Mouse (Mus musculus) liver, embryonic 12.5 days (tissue): ENCODE data around the gene Zbp1. TPM values are rescaled to one million over a fixed set of nuclear protein-coding genes. Genes with fewer than 3 reads are reported as not detected.

Experiments
- ATAC-seq: fragments of 200-750 bp; cut with Nextera tagmentation; 2 replicates; pipeline ENCODE4 v1.8.0; 2017; ENCODE audit warnings: moderate number of reproducible peaks, mild to moderate bottlenecking, moderate library complexity
- H3K27ac ChIP-seq: fragments of 300-500 bp; sonication (generic); 2 replicates; pipeline ENCODE4 v1.5.1; 2016; ENCODE audit warnings: mild to moderate bottlenecking
- H3K27me3 ChIP-seq: fragments of 300-500 bp; sonication (generic); replicated peaks from 2 replicates; pipeline ENCODE4 v1.6.1; 2016; ENCODE audit warnings: mild to moderate bottlenecking, moderate library complexity
- H3K36me3 ChIP-seq: fragments of 300-500 bp; sonication (generic); 2 replicates; pipeline ENCODE4 v1.6.1; 2016; ENCODE audit warnings: mild to moderate bottlenecking, moderate library complexity
- H3K4me1 ChIP-seq: fragments of 300-500 bp; sonication (generic); 2 replicates; pipeline ENCODE4 v1.6.1; 2016
- H3K4me2 ChIP-seq: fragments of 300-500 bp; sonication (generic); 2 replicates; pipeline ENCODE4 v1.6.1; 2016; ENCODE audit warnings: mild to moderate bottlenecking, moderate library complexity
- H3K4me3 ChIP-seq: fragments of 300-500 bp; sonication (generic); 2 replicates; pipeline ENCODE4 v1.5.1; 2016; ENCODE audit warnings: mild to moderate bottlenecking, moderate library complexity
- H3K9ac ChIP-seq: fragments of 300-500 bp; sonication (generic); 2 replicates; pipeline ENCODE4 v1.6.1; 2016; ENCODE audit warnings: mild to moderate bottlenecking, moderate library complexity
- H3K9me3 ChIP-seq: fragments of 300-500 bp; sonication (generic); replicated peaks from 2 replicates; pipeline ENCODE4 v1.6.1; 2016; ENCODE audit warnings: mild to moderate bottlenecking, moderate library complexity
- WGBS: fragments of 180-500 bp; shearing (Covaris S2); methylation state at CpG from one replicate; pipeline ENCODE4 v1.1.7; 2016; ENCODE audit not compliant: insufficient replicate concordance; 5-methylcytosine and 5-hydroxymethylcytosine counted together
- polyA plus RNA-seq: library from polyadenylated mRNA; unstranded; fragments of >200 nt; fragmentation: Nextera tagmentation; extraction: Ambion mirVana; gene quantifications from 2 replicates; pipeline ENCODE4 v1.2.1, GENCODE M21; 2016

Zbp1 gene
- polyA plus RNA-seq, 1 experiment from 2014 or later: 0.21 TPM

DNA sequence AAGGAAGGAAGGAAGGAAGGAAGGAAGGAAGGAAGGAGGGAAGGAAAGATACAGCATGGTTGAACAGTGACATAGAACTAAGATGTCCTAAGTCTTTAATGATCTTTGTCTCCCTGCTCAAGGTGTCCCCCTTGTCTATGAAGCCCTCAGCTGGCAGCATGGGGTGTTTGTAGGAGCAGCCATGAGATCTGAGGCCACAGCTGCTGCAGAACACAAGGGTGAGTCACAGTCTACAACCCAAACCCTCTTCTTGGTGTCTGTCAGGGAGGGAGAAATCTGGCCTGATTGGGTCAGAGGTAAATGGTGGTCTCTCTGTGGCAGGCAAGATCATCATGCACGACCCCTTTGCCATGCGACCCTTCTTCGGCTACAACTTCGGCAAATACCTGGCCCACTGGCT is 60.9 kb downstream of the Zbp1 start:
- Histone ChIP-seq H3K36me3 (no peaks in the 10 kb centered on the region), H3K27me3 (peaks cover 8% of the 10 kb centered on the region; the same call in 1 of the 2 replicates), H3K4me3 (no peak overlapping the region), H3K4me1 (no peaks in the 10 kb centered on the region), H3K9me3 (no peaks in the 10 kb centered on the region), H3K9ac (no peak overlapping the region), H3K27ac (no peak overlapping the region), H3K4me2 (no peak overlapping the region)
- WGBS: 90% methylated on average over 4 of the region's 4 CpGs
- ATAC-seq: no peak

DNA sequence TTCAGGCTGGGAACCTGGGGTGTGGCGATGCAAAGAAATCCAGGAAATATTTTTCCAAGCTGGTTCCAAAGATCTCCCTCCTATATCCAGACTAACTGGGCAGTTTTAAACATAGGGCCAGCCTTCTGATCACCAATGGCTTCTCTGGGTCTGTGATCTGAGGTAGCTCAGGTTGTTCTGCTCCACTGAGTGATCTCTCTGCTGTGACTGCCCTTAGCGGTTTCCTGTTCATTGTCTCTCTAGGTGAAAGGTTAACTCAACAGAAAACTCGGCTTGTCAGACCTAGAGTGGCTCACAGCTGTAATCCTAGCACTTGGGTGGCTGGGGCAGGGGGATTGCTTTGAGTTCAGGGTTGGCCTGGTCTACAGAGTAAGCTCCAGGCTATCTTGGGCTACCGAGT is 61.3 kb downstream of the Zbp1 start:
- no peak overlapping the region for H3K4me3 ChIP-seq
- H3K9ac ChIP-seq: no peak overlapping the region
- ATAC-seq: no peak
- WGBS: 48% methylated on average over 4 of the region's 4 CpGs
- 0 out of 2 replicates have a peak, but pooled peaks cover 8% of the 10 kb centered on the region for H3K27me3 ChIP-seq
- no peaks in the 10 kb centered on the region for H3K36me3 ChIP-seq
- no peaks in the 10 kb centered on the region for H3K9me3 ChIP-seq
- H3K4me2 ChIP-seq: no peak overlapping the region
- no peak overlapping the region for H3K27ac ChIP-seq
- no peaks in the 10 kb centered on the region for H3K4me1 ChIP-seq

DNA sequence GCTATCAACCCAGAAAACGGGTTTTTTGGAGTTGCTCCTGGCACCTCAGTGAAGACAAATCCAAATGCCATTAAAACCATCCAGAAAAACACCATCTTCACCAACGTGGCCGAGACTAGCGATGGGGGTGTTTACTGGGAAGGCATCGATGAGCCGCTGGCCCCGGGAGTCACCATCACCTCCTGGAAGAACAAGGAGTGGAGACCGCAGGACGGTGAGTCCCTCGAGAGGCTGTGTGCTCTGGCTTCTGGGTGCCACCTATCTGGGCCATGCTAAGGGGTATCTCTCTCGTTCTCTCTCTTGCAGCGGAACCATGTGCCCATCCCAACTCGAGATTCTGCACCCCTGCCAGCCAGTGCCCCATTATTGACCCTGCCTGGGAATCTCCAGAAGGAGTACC is 61.8 kb downstream of the Zbp1 start:
- Histone ChIP-seq H3K9ac (no peak overlapping the region), H3K4me3 (no peak overlapping the region), H3K27ac (no peak overlapping the region), H3K36me3 (no peaks in the 10 kb centered on the region), H3K9me3 (no peaks in the 10 kb centered on the region), H3K4me1 (no peaks in the 10 kb centered on the region), H3K4me2 (no peak overlapping the region), H3K27me3 (0 out of 2 replicates have a peak, but pooled peaks cover 8% of the 10 kb centered on the region)
- 72% methylated on average over 13 of the region's 13 CpGs for WGBS
- ATAC-seq: no peak

Other genes with a start within 250 kb of the Zbp1 start
- 0.10 TPM in 1 of 2 replicates, not detected in the other for gene Spo11, start 241.2 kb downstream of the Zbp1 start, polyA plus RNA-seq
- 117 and 119 TPM in 2 replicates for gene Rae1, start 218.8 kb downstream of the Zbp1 start, polyA plus RNA-seq
- 305 and 313 TPM in 2 replicates for gene Rbm38, start 198.4 kb downstream of the Zbp1 start, polyA plus RNA-seq
- gene Ctcfl, start 99.4 kb downstream of the Zbp1 start, polyA plus RNA-seq: 0.04 and 0.06 TPM in 2 replicates
- 0.07 and 0.20 TPM in 2 replicates for gene Pck1, start 65.9 kb downstream of the Zbp1 start, polyA plus RNA-seq
- 0.24 and 0.37 TPM in 2 replicates for gene Pmepa1, start 57.6 kb upstream of the Zbp1 start, polyA plus RNA-seq